Mouse (Mus musculus): ENCODE results near the gene Olfr282. TPM values are rescaled to one million over a fixed set of nuclear protein-coding genes. Genes with fewer than 3 reads are reported as not detected.

Olfr282 gene
- total and polyA plus RNA-seq, 3 experiments: 0.18 TPM; not detected in 2

DNA sequence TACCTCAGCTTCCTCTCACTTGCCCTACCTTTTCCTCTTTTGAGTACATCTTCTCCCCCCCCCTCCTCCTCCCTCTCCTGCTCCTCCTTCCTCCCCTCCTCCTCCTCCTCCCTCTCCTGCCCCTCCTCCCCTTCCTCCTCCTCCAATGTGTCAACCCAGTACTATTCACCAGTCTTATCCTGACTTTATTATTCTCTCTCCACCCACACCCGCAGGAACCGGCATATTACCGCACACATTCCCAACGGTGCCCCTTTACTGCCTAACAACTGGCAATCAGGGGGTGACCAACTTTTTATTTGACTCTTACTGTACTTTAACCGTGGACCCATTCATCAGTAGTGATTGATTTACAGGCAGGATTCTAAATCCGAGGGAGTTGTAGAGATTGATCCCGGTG lies 5.8 kb upstream of the Olfr282 start:
- no peak for DNase-seq (ENCODE audit: low read depth, low spot score)
- peaks cover 40 to 78% of the 10 kb centered on the region in 2 experiments for H3K27me3 ChIP-seq (ENCODE audit: control insufficient read depth in 1 of 2, insufficient read depth in 2 of 2, low read length in 2 of 2)
- no peaks in the 10 kb centered on the region for H3K4me1 ChIP-seq (ENCODE audit: control insufficient read depth in 1 of 2, insufficient read depth in 2 of 2, low read length in 2 of 2)
- no peaks in the 10 kb centered on the region for H3K36me3 ChIP-seq (ENCODE audit: control insufficient read depth in 1 of 2, insufficient read depth in 2 of 2, low read length in 2 of 2)
- no peak overlapping the region for H3K4me3 ChIP-seq (ENCODE audit: control insufficient read depth in 1 of 2, insufficient read depth in 1 of 2, low read depth in 2 of 2, low read length in 2 of 2)
- no peak overlapping the region for H3K9ac ChIP-seq (ENCODE audit: control insufficient read depth, low read depth, low read length, poor library complexity, severe bottlenecking)
- no peaks in the 10 kb centered on the region for H3K9me3 ChIP-seq (replicated peaks; ENCODE audit: insufficient read depth, low read length)
- no peak overlapping the region for H3K27ac ChIP-seq (ENCODE audit: control insufficient read depth, low read depth, low read length)
- TF ChIP-seq NRF1 (IDR thresholded peaks at IDR 0.05; ENCODE audit: insufficient read depth, low read depth, low read length, poor library complexity, severe bottlenecking): no peak
- TF ChIP-seq ZC3H11A (IDR thresholded peaks at IDR 0.05; ENCODE audit: low read depth, low read length): no peak
- no peak for TF ChIP-seq JUND (IDR thresholded peaks at IDR 0.05; ENCODE audit: low read depth, low read length)
- TF ChIP-seq GABPA (IDR thresholded peaks at IDR 0.05; ENCODE audit: low read depth, low read length): no peak
- TF ChIP-seq TBP (IDR thresholded peaks at IDR 0.05; ENCODE audit: low read depth, low read length): no peak
- TF ChIP-seq RAD21 (IDR thresholded peaks at IDR 0.05; ENCODE audit: low read depth, low read length): no peak
- no peak for TF ChIP-seq RCOR1 (IDR thresholded peaks at IDR 0.05; ENCODE audit: low read depth, low read length)
- TF ChIP-seq MAX (IDR thresholded peaks at IDR 0.05; ENCODE audit: low read length): no peak
- TF ChIP-seq ZKSCAN1 (IDR thresholded peaks at IDR 0.05; ENCODE audit: low read depth, low read length): no peak
- no peak for TF ChIP-seq MXI1 (IDR thresholded peaks at IDR 0.05; ENCODE audit: low read depth, low read length)
- no peak for TF ChIP-seq TCF12 (IDR thresholded peaks at IDR 0.05; ENCODE audit: low read depth, low read length)
- no peak for TF ChIP-seq ZMIZ1 (IDR thresholded peaks at IDR 0.05; ENCODE audit: low read depth, low read length)
- TF ChIP-seq BHLHE40 (IDR thresholded peaks at IDR 0.05; ENCODE audit: borderline replicate concordance, low read depth, low read length): no peak
- TF ChIP-seq CHD1 (IDR thresholded peaks at IDR 0.05; ENCODE audit: low read depth, low read length): no peak
- TF ChIP-seq MEF2A (IDR thresholded peaks at IDR 0.05; ENCODE audit: extremely low read depth, insufficient replicate concordance, low read depth, low read length, poor library complexity, severe bottlenecking): no peak
- no peaks in the 10 kb centered on the region for H3K79me2 ChIP-seq (ENCODE audit: control insufficient read depth, insufficient read depth, low read length, poor library complexity)

DNA sequence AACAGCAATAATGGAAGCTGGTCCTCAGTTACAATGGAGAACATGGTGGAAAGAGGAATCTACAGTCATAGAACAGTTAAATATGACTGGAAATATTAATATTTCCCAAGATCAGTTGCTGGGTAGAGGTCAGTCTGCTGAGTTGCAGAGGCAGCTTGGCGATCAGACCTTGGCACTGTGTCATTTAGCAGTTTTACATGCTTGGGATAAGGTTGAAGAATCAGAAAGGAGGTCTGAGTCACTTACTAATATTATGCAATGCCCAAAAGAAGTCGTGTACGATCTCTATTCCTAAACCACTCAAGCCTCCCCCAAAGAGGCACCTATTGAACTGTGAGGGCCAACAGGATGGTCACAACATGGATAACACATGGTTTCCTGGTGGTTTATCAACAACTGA lies 13.5 kb downstream of the Olfr282 start:
- Histone ChIP-seq H3K79me2 (ENCODE audit: control insufficient read depth, insufficient read depth, low read length, poor library complexity) (no peaks in the 10 kb centered on the region), H3K4me3 (ENCODE audit: control insufficient read depth in 1 of 2, insufficient read depth in 1 of 2, low read depth in 2 of 2, low read length in 2 of 2) (no peak overlapping the region), H3K27ac (ENCODE audit: control insufficient read depth, low read depth, low read length) (no peak overlapping the region), H3K27me3 (ENCODE audit: control insufficient read depth in 1 of 2, insufficient read depth in 2 of 2, low read length in 2 of 2) (peaks cover 0 to 1% of the 10 kb centered on the region in 2 experiments; a peak in 1 of 4 replicates), H3K9me3 (replicated peaks; ENCODE audit: insufficient read depth, low read length) (no peaks in the 10 kb centered on the region), H3K9ac (ENCODE audit: control insufficient read depth, low read depth, low read length, poor library complexity, severe bottlenecking) (no peak overlapping the region), H3K4me1 (ENCODE audit: control insufficient read depth in 1 of 2, insufficient read depth in 2 of 2, low read length in 2 of 2) (no peaks in the 10 kb centered on the region), H3K36me3 (ENCODE audit: control insufficient read depth in 1 of 2, insufficient read depth in 2 of 2, low read length in 2 of 2) (no peaks in the 10 kb centered on the region)
- TF ChIP-seq MEF2A (IDR thresholded peaks at IDR 0.05; ENCODE audit: extremely low read depth, insufficient replicate concordance, low read depth, low read length, poor library complexity, severe bottlenecking) (no peak), ELF1 (IDR thresholded peaks at IDR 0.05; ENCODE audit: low read depth, low read length) (no peak), NELFE (IDR thresholded peaks at IDR 0.05; ENCODE audit: low read depth, low read length) (no peak), SIN3A (IDR thresholded peaks at IDR 0.05; ENCODE audit: low read length) (no peak), KAT2A (conservative IDR thresholded peaks at IDR 0.05; ENCODE audit: low read depth, low read length) (no peak), SMC3 (IDR thresholded peaks at IDR 0.05; ENCODE audit: low read depth, low read length) (no peak), NRF1 (IDR thresholded peaks at IDR 0.05; ENCODE audit: insufficient read depth, low read depth, low read length, poor library complexity, severe bottlenecking) (no peak), CHD2 (IDR thresholded peaks at IDR 0.05; ENCODE audit: low read length) (no peak), MYB (IDR thresholded peaks at IDR 0.05; ENCODE audit: low read depth, low read length) (no peak), POLR2AphosphoS2 (IDR thresholded peaks at IDR 0.05; ENCODE audit: low read length) (no peak), USF2 (IDR thresholded peaks at IDR 0.05; ENCODE audit: borderline replicate concordance in 1 of 2, insufficient read depth in 1 of 2, low read depth in 1 of 2, low read length in 2 of 2) (no peak), MXI1 (IDR thresholded peaks at IDR 0.05; ENCODE audit: low read depth, low read length) (no peak), MAZ (IDR thresholded peaks at IDR 0.05; ENCODE audit: low read depth, low read length) (no peak), POLR2AphosphoS5 (IDR thresholded peaks at IDR 0.05; ENCODE audit: borderline replicate concordance, low read depth, low read length) (no peak), ZKSCAN1 (IDR thresholded peaks at IDR 0.05; ENCODE audit: low read depth, low read length) (no peak), UBTF (IDR thresholded peaks at IDR 0.05; ENCODE audit: borderline replicate concordance, insufficient read depth, low read depth, low read length) (no peak)
- DNase-seq (ENCODE audit: low read depth, low spot score): no peak

Measured in MEL (cell line).